8 mouse cellular contexts compared by ENCODE assay signal in genomic region chr10:31742443-31743057, GRCm38 (mm10).
DNase-seq lines count a peak whose midpoint lies in the region; ATAC-seq and TF ChIP-seq lines count a peak whose summit lies in the region.

No protein-coding gene starts in this region.

- DNase-seq in adrenal gland, postnatal 10 days: peak; percentile 76
- peak; percentile 68 for DNase-seq in embryo, embryonic 11.5 days (ENCODE audit: low read depth, low spot score)
- peak; percentile 48 for DNase-seq in heart, postnatal 0 days (ENCODE audit: low spot score)
- peak; percentile 47 to 60 for DNase-seq in kidney, postnatal 25 days
- DNase-seq in liver, embryonic 11.5 days (ENCODE audit: low spot score): peak; percentile 42
- DNase-seq in T-cell, adult 2 months (ENCODE audit: low spot score): no peak

- H3K27ac ChIP-seq in heart, postnatal 0 days (ENCODE audit: low read depth): no peak overlapping the region
- no peak overlapping the region for H3K27ac ChIP-seq in liver, embryonic 11.5 days (ENCODE audit: low read depth, low read length)
- H3K27ac ChIP-seq in neural tube, embryonic 13.5 days (replicated peaks): no peak overlapping the region

- H3K9ac ChIP-seq in heart, postnatal 0 days (replicated peaks; ENCODE audit: low read depth, low read length): no peak overlapping the region
- H3K9ac ChIP-seq in liver, embryonic 11.5 days (ENCODE audit: low read depth, low read length): no peak overlapping the region
- no peak overlapping the region for H3K9ac ChIP-seq in neural tube, embryonic 13.5 days

- no peaks in the 10 kb centered on the region for H3K79me3 ChIP-seq in C2C12 (ENCODE audit: low read depth)

- TF ChIP-seq EP300 in heart, postnatal 0 days (IDR thresholded peaks at IDR 0.05; ENCODE audit: low read depth): no peak

- no peak overlapping the region for H3K4me2 ChIP-seq in heart, postnatal 0 days (ENCODE audit: low read depth, low read length)
- H3K4me2 ChIP-seq in liver, embryonic 11.5 days: no peak overlapping the region
- H3K4me2 ChIP-seq in neural tube, embryonic 13.5 days: no peak overlapping the region

- ATAC-seq in heart, postnatal 0 days (ENCODE audit: insufficient read depth, low read depth): peak; percentile 53; the same call in 1 of the 2 replicates
- ATAC-seq in liver, embryonic 11.5 days (replicated peaks; ENCODE audit: low FRiP score): no peak
- ATAC-seq in neural tube, embryonic 13.5 days (ENCODE audit: low read depth): peak; percentile 85

- no peak overlapping the region for H3ac ChIP-seq in C2C12 (ENCODE audit: control insufficient read depth, insufficient read length, low read depth)

- no peaks in the 10 kb centered on the region for H3K9me3 ChIP-seq in heart, postnatal 0 days (replicated peaks; ENCODE audit: control insufficient read depth, low read length)
- H3K9me3 ChIP-seq in liver, embryonic 11.5 days (ENCODE audit: control insufficient read depth, low read length): no peaks in the 10 kb centered on the region
- no peaks in the 10 kb centered on the region for H3K9me3 ChIP-seq in neural tube, embryonic 13.5 days

- H3K36me3 ChIP-seq in C2C12 (ENCODE audit: control insufficient read depth, insufficient read depth): no peaks in the 10 kb centered on the region
- H3K36me3 ChIP-seq in heart, postnatal 0 days (replicated peaks; ENCODE audit: control insufficient read depth, insufficient read depth, low read length): no peaks in the 10 kb centered on the region
- H3K36me3 ChIP-seq in liver, embryonic 11.5 days (ENCODE audit: control insufficient read depth, insufficient read depth, low read length): no peaks in the 10 kb centered on the region
- H3K36me3 ChIP-seq in neural tube, embryonic 13.5 days: no peaks in the 10 kb centered on the region

- no peaks in the 10 kb centered on the region for H3K4me1 ChIP-seq in heart, postnatal 0 days (ENCODE audit: control insufficient read depth, insufficient read depth)
- no peaks in the 10 kb centered on the region for H3K4me1 ChIP-seq in liver, embryonic 11.5 days (replicated peaks; ENCODE audit: control insufficient read depth, insufficient read depth, low read length)
- H3K4me1 ChIP-seq in neural tube, embryonic 13.5 days (replicated peaks): peaks cover 3% of the 10 kb centered on the region; the same call in 1 of the 2 replicates

- TF ChIP-seq CTCF in C2C12 (IDR thresholded peaks at IDR 0.05; ENCODE audit: control insufficient read depth, insufficient read depth, insufficient read length): peak; percentile 63
- TF ChIP-seq CTCF in heart, postnatal 0 days (IDR thresholded peaks at IDR 0.05; ENCODE audit: low read depth): peak; percentile 95

- no peaks in the 10 kb centered on the region for H3K79me2 ChIP-seq in C2C12 (ENCODE audit: control insufficient read depth, insufficient read depth)

- H3K4me3 ChIP-seq in C2C12 (ENCODE audit: insufficient read depth, poor library complexity, severe bottlenecking): no peak overlapping the region
- H3K4me3 ChIP-seq in heart, postnatal 0 days (ENCODE audit: low read depth, low read length): no peak overlapping the region
- no peak overlapping the region for H3K4me3 ChIP-seq in liver, embryonic 11.5 days (ENCODE audit: low read depth, low read length)
- no peak overlapping the region for H3K4me3 ChIP-seq in neural tube, embryonic 13.5 days

- WGBS in heart, postnatal 0 days: 14% methylated on average over 5 of the region's 5 CpGs
- WGBS in liver, embryonic 11.5 days: 14% methylated on average over 5 of the region's 5 CpGs
- WGBS in neural tube, embryonic 13.5 days: 23% methylated on average over 5 of the region's 5 CpGs

- H3K27me3 ChIP-seq in C2C12 (ENCODE audit: control insufficient read depth, insufficient read depth, insufficient read length): no peaks in the 10 kb centered on the region
- no peaks in the 10 kb centered on the region for H3K27me3 ChIP-seq in heart, postnatal 0 days (ENCODE audit: control insufficient read depth, insufficient read depth, low read length)
- no peaks in the 10 kb centered on the region for H3K27me3 ChIP-seq in liver, embryonic 11.5 days (replicated peaks; ENCODE audit: control insufficient read depth, insufficient read depth, low read length)
- no peaks in the 10 kb centered on the region for H3K27me3 ChIP-seq in neural tube, embryonic 13.5 days

TF ChIP-seq in C2C12, 6 proteins besides CTCF, POLR2A, EP300 and RAD21:
- TF ChIP-seq CEBPB (IDR thresholded peaks at IDR 0.05; ENCODE audit: low read depth) (no peak), MYOG (IDR thresholded peaks at IDR 0.05; ENCODE audit: control insufficient read depth, extremely low read depth, insufficient read length) (no peak), MAX (IDR thresholded peaks at IDR 0.05) (no peak), FOSL1 (IDR thresholded peaks at IDR 0.05; ENCODE audit: insufficient read depth, low read length, poor library complexity, severe bottlenecking) (no peak), USF1 (IDR thresholded peaks at IDR 0.05; ENCODE audit: low read depth) (no peak), MYOD1 (IDR thresholded peaks at IDR 0.05; ENCODE audit: control insufficient read depth, insufficient read length, low read depth) (no peak)
TF ChIP-seq in C2C12: peak in this region for 0.
